Mouse (Mus musculus): ENCODE measurements at regions not wholly inside any gene's neighbourhood (a gene's known extent, or its start where the extent isn't known, plus 50 kb on each side); places are given as distances from the start of the nearest gene placed in this dataset.

- no peaks in the 10 kb centered on the region for H3K27me3 ChIP-seq (replicated peaks; ENCODE audit: control insufficient read depth, insufficient read depth, low read length)
- H3K9me3 ChIP-seq (ENCODE audit: control insufficient read depth), result no peaks in the 10 kb centered on the region
- no peak for TF ChIP-seq CTCF (IDR thresholded peaks at IDR 0.05; ENCODE audit: low read depth)
- no peak overlapping the region for H3K9ac ChIP-seq (ENCODE audit: low read depth, low read length)
- H3K4me3 ChIP-seq (ENCODE audit: low read depth, low read length), result no peak overlapping the region
- H3K4me2 ChIP-seq (replicated peaks; ENCODE audit: low read depth), result no peak overlapping the region
- H3K36me3 ChIP-seq (ENCODE audit: control insufficient read depth, insufficient read depth), result no peaks in the 10 kb centered on the region
- no peaks in the 10 kb centered on the region for H3K4me1 ChIP-seq (replicated peaks; ENCODE audit: control insufficient read depth, insufficient read depth, low read length)
- no peak for ATAC-seq
- H3K27ac ChIP-seq (ENCODE audit: low read depth, low read length), result no peak overlapping the region
- 45% methylated on average over 5 of the region's 7 CpGs for WGBS
These were observed 861.2 kb downstream of the Galc start for GRCm38 (mm10) chr12:97397850-97398581.

DNA sequence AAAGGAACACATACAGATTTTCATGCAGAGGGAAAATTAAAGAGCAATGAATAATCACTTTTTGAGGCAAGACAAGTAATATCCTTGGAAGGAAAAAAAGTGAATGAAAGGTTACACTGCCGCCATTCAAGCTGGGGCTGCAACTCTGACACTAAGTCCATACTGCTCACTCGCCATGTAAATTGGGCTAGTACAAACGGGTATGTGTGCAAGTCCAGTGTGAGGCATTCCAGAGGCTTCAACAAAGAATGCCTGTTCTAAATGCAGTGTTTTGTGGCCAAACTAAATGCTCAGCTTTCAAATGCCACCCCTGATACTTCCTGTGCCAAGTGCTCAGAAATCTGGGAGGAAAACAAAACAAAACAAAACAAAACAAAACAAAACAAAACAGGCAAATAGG lies 897.5 kb downstream of the Galc start:
- Histone ChIP-seq H3K4me2 (replicated peaks; ENCODE audit: low read depth) (no peak overlapping the region), H3K36me3 (ENCODE audit: control insufficient read depth, insufficient read depth) (no peaks in the 10 kb centered on the region), H3K27me3 (replicated peaks; ENCODE audit: control insufficient read depth, insufficient read depth, low read length) (no peaks in the 10 kb centered on the region), H3K4me3 (ENCODE audit: low read depth, low read length) (no peak overlapping the region), H3K27ac (ENCODE audit: low read depth, low read length) (no peak overlapping the region), H3K9me3 (ENCODE audit: control insufficient read depth) (no peaks in the 10 kb centered on the region), H3K9ac (ENCODE audit: low read depth, low read length) (no peak overlapping the region), H3K4me1 (replicated peaks; ENCODE audit: control insufficient read depth, insufficient read depth, low read length) (no peaks in the 10 kb centered on the region)
- ATAC-seq, result no peak
- WGBS, result 71% methylated on average over 3 of the region's 3 CpGs
- no peak for TF ChIP-seq CTCF (IDR thresholded peaks at IDR 0.05; ENCODE audit: low read depth)

- ATAC-seq, result no peak
- H3K9me3 ChIP-seq (ENCODE audit: control insufficient read depth), result no peaks in the 10 kb centered on the region
These were observed 898.6 kb downstream of the Galc start for GRCm38 (mm10) chr12:97360656-97361055.

DNA sequence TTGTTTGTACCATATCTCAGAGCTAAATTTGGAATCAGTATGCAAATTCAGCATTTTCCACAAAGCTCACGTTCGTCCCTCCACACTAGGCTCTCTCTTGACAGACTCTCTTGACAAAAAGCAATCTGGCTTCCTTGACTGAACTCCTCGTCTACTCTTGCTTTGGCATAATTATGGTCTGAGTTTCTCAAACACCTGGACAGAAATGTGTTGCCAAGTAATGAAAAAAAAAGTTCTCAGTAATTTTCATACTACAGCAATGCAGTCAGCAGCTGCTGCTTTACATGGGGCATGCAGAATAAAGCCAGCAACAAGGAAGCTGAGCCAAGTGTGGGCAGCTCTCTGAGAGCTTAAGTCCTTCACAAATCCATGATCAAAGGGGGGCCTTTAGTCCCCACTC lies 932.7 kb downstream of the Galc start:
- no peak for ATAC-seq
- H3K27me3 ChIP-seq (replicated peaks; ENCODE audit: control insufficient read depth, insufficient read depth, low read length), result no peaks in the 10 kb centered on the region
- no peaks in the 10 kb centered on the region for H3K9me3 ChIP-seq (ENCODE audit: control insufficient read depth)
- 64% methylated on average over 3 of the region's 3 CpGs for WGBS
- no peak for TF ChIP-seq CTCF (IDR thresholded peaks at IDR 0.05; ENCODE audit: low read depth)
- H3K4me2 ChIP-seq (replicated peaks; ENCODE audit: low read depth), result no peak overlapping the region
- H3K27ac ChIP-seq (ENCODE audit: low read depth, low read length), result no peak overlapping the region
- no peaks in the 10 kb centered on the region for H3K4me1 ChIP-seq (replicated peaks; ENCODE audit: control insufficient read depth, insufficient read depth, low read length)
- no peak overlapping the region for H3K9ac ChIP-seq (ENCODE audit: low read depth, low read length)
- no peaks in the 10 kb centered on the region for H3K36me3 ChIP-seq (ENCODE audit: control insufficient read depth, insufficient read depth)
- H3K4me3 ChIP-seq (ENCODE audit: low read depth, low read length), result no peak overlapping the region

More at GRCm38 (mm10) chr12:97360656-97361055, 898.6 kb downstream of the Galc start:
- Histone ChIP-seq H3K36me3 (ENCODE audit: control insufficient read depth, insufficient read depth) (no peaks in the 10 kb centered on the region), H3K9ac (ENCODE audit: low read depth, low read length) (no peak overlapping the region), H3K4me1 (replicated peaks; ENCODE audit: control insufficient read depth, insufficient read depth, low read length) (no peaks in the 10 kb centered on the region), H3K27ac (ENCODE audit: low read depth, low read length) (no peak overlapping the region), H3K27me3 (replicated peaks; ENCODE audit: control insufficient read depth, insufficient read depth, low read length) (no peaks in the 10 kb centered on the region), H3K4me3 (ENCODE audit: low read depth, low read length) (no peak overlapping the region), H3K4me2 (replicated peaks; ENCODE audit: low read depth) (no peak overlapping the region)
- 32% methylated on average over 2 of the region's 2 CpGs for WGBS
- TF ChIP-seq CTCF (IDR thresholded peaks at IDR 0.05; ENCODE audit: low read depth), result no peak

DNA sequence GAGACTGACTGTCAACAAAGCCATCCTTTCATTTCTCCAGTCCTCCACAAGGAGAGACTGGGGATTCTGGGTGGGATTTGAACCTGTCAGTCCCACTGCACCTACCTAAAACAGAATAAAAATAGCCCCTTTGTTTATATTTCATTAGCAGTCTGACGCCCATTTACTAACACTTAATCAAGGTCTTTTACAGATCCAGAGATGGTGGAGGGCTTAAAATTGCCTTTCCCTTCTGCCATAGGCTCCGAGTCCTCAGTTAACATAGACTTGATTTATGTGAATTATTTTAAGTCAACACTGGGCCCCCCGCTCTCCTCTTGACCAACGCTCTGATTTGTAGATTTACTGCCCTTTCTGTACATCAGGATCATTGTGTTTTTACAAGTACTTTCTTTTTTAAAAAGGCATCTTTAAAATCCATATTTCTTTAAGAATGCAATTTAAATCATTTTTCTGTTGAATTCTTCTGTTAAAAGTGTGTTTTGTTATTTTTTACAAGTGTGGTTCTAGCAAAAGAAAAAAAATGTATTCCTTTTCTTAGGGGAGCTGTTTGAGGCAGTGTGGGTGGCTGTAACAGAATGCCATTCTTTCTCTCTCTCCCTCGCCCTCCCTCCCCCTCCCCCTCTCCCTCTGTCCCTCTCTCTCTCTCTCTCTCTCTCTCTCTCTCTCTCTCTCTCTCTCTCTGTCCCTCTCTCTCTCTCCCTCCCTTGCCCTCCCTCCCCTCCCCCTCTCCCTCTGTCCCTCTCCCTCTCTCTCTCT lies 946.8 kb downstream of the Galc start:
- ATAC-seq, result no peak
- no peak for TF ChIP-seq CTCF (IDR thresholded peaks at IDR 0.05; ENCODE audit: low read depth)
- Histone ChIP-seq H3K9me3 (ENCODE audit: control insufficient read depth) (no peaks in the 10 kb centered on the region), H3K4me2 (replicated peaks; ENCODE audit: low read depth) (no peak overlapping the region), H3K4me3 (ENCODE audit: low read depth, low read length) (no peak overlapping the region), H3K36me3 (ENCODE audit: control insufficient read depth, insufficient read depth) (no peaks in the 10 kb centered on the region), H3K27ac (ENCODE audit: low read depth, low read length) (no peak overlapping the region), H3K27me3 (replicated peaks; ENCODE audit: control insufficient read depth, insufficient read depth, low read length) (no peaks in the 10 kb centered on the region), H3K4me1 (replicated peaks; ENCODE audit: control insufficient read depth, insufficient read depth, low read length) (no peaks in the 10 kb centered on the region), H3K9ac (ENCODE audit: low read depth, low read length) (no peak overlapping the region)
- WGBS, result 41% methylated on average over 5 of the region's 5 CpGs

GRCm38 (mm10) chr12:97278792-97279191 lies 980.5 kb downstream of the Galc start:
- H3K4me3 ChIP-seq (ENCODE audit: low read depth, low read length), result no peak overlapping the region
- WGBS, result 66% methylated on average over 2 of the region's 2 CpGs
- H3K9me3 ChIP-seq (ENCODE audit: control insufficient read depth), result no peaks in the 10 kb centered on the region
- no peak overlapping the region for H3K9ac ChIP-seq (ENCODE audit: low read depth, low read length)
- no peaks in the 10 kb centered on the region for H3K36me3 ChIP-seq (ENCODE audit: control insufficient read depth, insufficient read depth)
- ATAC-seq, result no peak
- H3K27me3 ChIP-seq (replicated peaks; ENCODE audit: control insufficient read depth, insufficient read depth, low read length), result no peaks in the 10 kb centered on the region
- no peak for TF ChIP-seq CTCF (IDR thresholded peaks at IDR 0.05; ENCODE audit: low read depth)
- H3K27ac ChIP-seq (ENCODE audit: low read depth, low read length), result no peak overlapping the region
- no peaks in the 10 kb centered on the region for H3K4me1 ChIP-seq (replicated peaks; ENCODE audit: control insufficient read depth, insufficient read depth, low read length)
- H3K4me2 ChIP-seq (replicated peaks; ENCODE audit: low read depth), result no peak overlapping the region
